In genomic region chr17:43338279-43338678, GRCm38 (mm10) we compare ENCODE assay signal across 27 mouse cellular contexts. TPM values are rescaled to one million over a fixed set of nuclear protein-coding genes. Genes with fewer than 3 reads are reported as not detected.
A peak's percentile ranks its signal among the peaks of the same experiment; 100 is the strongest.
DNase-seq lines count a peak whose midpoint lies in the region; ATAC-seq and TF ChIP-seq lines count a peak whose summit lies in the region.
"Had no signal": no experiment of that assay in that cellular context is flagged by ENCODE, and none has a peak within 500 bp of the region (broad histone marks: within the 10 kb centered on the region; RNA-seq: fewer than 3 reads in every experiment).

No protein-coding gene starts in this region.

- no peak overlapping the region for H3K4me3 ChIP-seq in gastrocnemius, adult 2 months
- no peak overlapping the region for H3K4me3 ChIP-seq in lung, adult 2 months (replicated peaks; ENCODE audit: extremely low read depth, low read depth, low read length)
- H3K4me3 ChIP-seq: embryonic facial prominence, embryonic 13.5 days; forebrain, embryonic 10.5 days; heart, embryonic 15.5 days; kidney, embryonic 15.5 days; limb, embryonic 12.5 days; liver, embryonic 15.5 days; midbrain, embryonic 13.5 days had no signal

- 77% methylated on average over 3 of the region's 3 CpGs for WGBS in lung, adult 2 months

- peaks cover 16% of the 10 kb centered on the region for H3K4me1 ChIP-seq in lung, adult 2 months (ENCODE audit: control insufficient read depth, insufficient read depth, low read length)
- H3K4me1 ChIP-seq: forebrain, embryonic 10.5 days; heart, embryonic 15.5 days; midbrain, embryonic 13.5 days had no signal

- 0 out of 4 replicates have a peak, but pooled peaks have one; percentile 30 to 42 for ATAC-seq in hematopoietic stem cell, adult 5-6 weeks (replicated peaks in 1 of 2; ENCODE audit: insufficient read depth in 1 of 2, low FRiP score in 2 of 2, low TSS enrichment in 1 of 2, low read depth in 1 of 2, poor library complexity in 2 of 2, severe bottlenecking in 2 of 2)
- ATAC-seq: forebrain, embryonic 16.5 days; intestine, postnatal 0 days; midbrain, embryonic 13.5 days; Patski had no signal

- no peaks in the 10 kb centered on the region for H3K27me3 ChIP-seq in splenic B cell, adult 2 months (ENCODE audit: control insufficient read depth, insufficient read depth, low read length, poor library complexity, severe bottlenecking)
- H3K27me3 ChIP-seq: embryonic facial prominence, embryonic 13.5 days; heart, embryonic 15.5 days; kidney, embryonic 15.5 days; limb, embryonic 12.5 days; liver, embryonic 15.5 days; midbrain, embryonic 13.5 days; Patski had no signal

- no peak for DNase-seq in gastrocnemius, adult 2 months
- DNase-seq in gastrocnemius, adult 8-10 months (ENCODE audit: low spot score in 2 of 2), result no peak
- DNase-seq in lung, postnatal 25 days (ENCODE audit: low spot score), result peak; percentile 54
- no peak for DNase-seq in lung, adult 2 months
- DNase-seq in splenic B cell, adult 2 months (ENCODE audit: low read depth, low spot score), result peak; percentile 15
- no peak for DNase-seq in left cerebral cortex, postnatal 14 days (ENCODE audit: low spot score in 2 of 2)
- DNase-seq: adrenal gland, postnatal 10 days; cerebellum, adult 9-10 months; gastrocnemius, postnatal 25 days; heart, postnatal 4 days; kidney, postnatal 25 days; thymus, adult 2 months; thymus, postnatal 4 days had no signal

- TF ChIP-seq CTCF in gastrocnemius, adult 2 months (IDR thresholded peaks at IDR 0.05), result no peak
- no peak for TF ChIP-seq CTCF in lung, adult 2 months (IDR thresholded peaks at IDR 0.05; ENCODE audit: insufficient read depth, low read length)

- H3K27ac ChIP-seq in gastrocnemius, adult 2 months, result peak overlapping the region; percentile 54
- H3K27ac ChIP-seq: embryonic facial prominence, embryonic 13.5 days; forebrain, embryonic 10.5 days; heart, embryonic 15.5 days; hindbrain, embryonic 14.5 days; kidney, embryonic 15.5 days; limb, embryonic 12.5 days; liver, embryonic 15.5 days; midbrain, embryonic 13.5 days had no signal

- no peaks in the 10 kb centered on the region for H3K36me3 ChIP-seq in splenic B cell, adult 2 months (ENCODE audit: control insufficient read depth, insufficient read depth, low read length, poor library complexity, severe bottlenecking)
- H3K36me3 ChIP-seq: embryonic facial prominence, embryonic 13.5 days; forebrain, embryonic 10.5 days; heart, embryonic 15.5 days; kidney, embryonic 15.5 days; limb, embryonic 12.5 days; liver, embryonic 15.5 days; midbrain, embryonic 13.5 days had no signal

- TF ChIP-seq POLR2A in lung, adult 2 months (IDR thresholded peaks at IDR 0.05; ENCODE audit: borderline replicate concordance, extremely low read depth, low read depth, low read length), result no peak

- intact Hi-C loops in gastrocnemius, adult 2 months (cut with DNase I), result no loop called here
- intact Hi-C loops in left cerebral cortex, postnatal 14 days (cut with DNase I), result no loop called here

RNA-seq across cellular contexts. Expression of gene Adgrf5, which starts 22.0 kb away (rescaled TPM):
- total RNA-seq in gastrocnemius, adult 2 months (2021), result 10 to 100 TPM; 78.8 to 85.4 TPM
- 10 to 100 TPM; 52.7 to 77.3 (median 63.6) TPM for total RNA-seq in gastrocnemius, adult 8-10 months (2022)
- 242 and 327 TPM in 2 replicates for polyA plus RNA-seq in lung, adult 2 months (2012; rRNA removed)
- 0.13 TPM in 1 of 2 replicates, not detected in the other for total RNA-seq in hematopoietic stem cell, adult 5-6 weeks (2017)
- total RNA-seq in left cerebral cortex, postnatal 14 days (2021), result 10 to 100 TPM; 29.3 to 33.3 TPM
- total RNA-seq: megakaryocyte-erythroid progenitor cell, adult 5-6 weeks; MEL had no signal

Comparison
In these comparisons a context has a peak if more than half of its experiments do, and no peak if none do; other contexts are left out.
1. DNase-seq: peak in lung, postnatal 25 days (single experiment) and splenic B cell, adult 2 months (single experiment); none in gastrocnemius, adult 2 months (single experiment), gastrocnemius, adult 8-10 months (0 of 2), lung, adult 2 months (single experiment) and left cerebral cortex, postnatal 14 days (0 of 2).
2. RNA of gene Adgrf5, which starts 22.0 kb away (total RNA-seq): 78.8 to 85.4 TPM in gastrocnemius, adult 2 months, 52.7 to 77.3 TPM in gastrocnemius, adult 8-10 months and 29.3 to 33.3 TPM in left cerebral cortex, postnatal 14 days; 0.13 TPM in hematopoietic stem cell, adult 5-6 weeks; every median in the first group is over 10 times any median in the second.